Mouse (Mus musculus) liver, adult 2 months (tissue): ENCODE measurements around the gene Hdac1. TPM values are rescaled to one million over a fixed set of nuclear protein-coding genes. Genes with fewer than 3 reads are reported as not detected.

Source experiments
- DNase-seq: peaks from one replicate; pipeline ENCODE4 v3.0.0-alpha.2; 2011; ENCODE audit warnings: low read depth, low spot score; ENCODE audit errors: extremely low read depth
- H3K27ac ChIP-seq: fragments of 200-500 bp; replicated peaks from 2 replicates; pipeline ENCODE4 v1.5.1; 2012; ENCODE audit warnings: low read depth, mild to moderate bottlenecking, control low read depth, inconsistent platforms, low read length; ENCODE audit not compliant: insufficient read depth
- H3K27me3 ChIP-seq: fragments of 200-500 bp; 2 replicates; pipeline ENCODE4 v1.6.1; 2012; ENCODE audit warnings: mild to moderate bottlenecking, moderate library complexity, low read length, inconsistent platforms; ENCODE audit not compliant: control insufficient read depth, insufficient read depth
- H3K36me3 ChIP-seq: fragments of 200-500 bp; 2 replicates; pipeline ENCODE4 v1.6.1; 2012; ENCODE audit warnings: low read length, inconsistent platforms; ENCODE audit not compliant: control insufficient read depth, insufficient read depth
- H3K4me1 ChIP-seq: fragments of 200-500 bp; 2 replicates; pipeline ENCODE4 v1.6.1; 2011; ENCODE audit warnings: low read length; ENCODE audit not compliant: control insufficient read depth, insufficient read depth
- H3K4me3 ChIP-seq: fragments of 200-500 bp; 2 replicates; pipeline ENCODE4 v1.5.1; 2011; ENCODE audit warnings: low read depth, mild to moderate bottlenecking, control low read depth, low read length, moderate library complexity; ENCODE audit not compliant: insufficient read depth
- H3K79me2 ChIP-seq: fragments of 200-500 bp; 2 replicates; pipeline ENCODE4 v1.6.1; 2012; ENCODE audit warnings: inconsistent platforms, mild to moderate bottlenecking, low read length, moderate library complexity; ENCODE audit not compliant: control insufficient read depth, insufficient read depth
- H3K9ac ChIP-seq: fragments of 200-500 bp; 2 replicates; pipeline ENCODE4 v1.6.1; 2012; ENCODE audit warnings: low read depth, mild to moderate bottlenecking, control low read depth, inconsistent platforms, low read length
- CTCF ChIP-seq: fragments of 200-500 bp; IDR thresholded peaks from 2 replicates; pipeline ENCODE4 v1.5.1; 2011; ENCODE audit warnings: low read depth, low read length, control low read depth
- POLR2A ChIP-seq: fragments of 200-500 bp; IDR thresholded peaks from 2 replicates; pipeline ENCODE4 v1.6.1; 2011; ENCODE audit warnings: low read length, control low read depth; ENCODE audit not compliant: insufficient read depth; ENCODE audit errors: extremely low read depth
- WGBS: fragments of 180-500 bp; shearing (Covaris S2); methylation state at CpG from one replicate; pipeline ENCODE4 v1.1.7; 2018; 5-methylcytosine and 5-hydroxymethylcytosine counted together
- polyA plus RNA-seq: library from polyadenylated mRNA; depleted of rRNA; stranded (reverse); fragments of >200 nt; gene quantifications from 2 replicates; pipeline ENCODE4 v1.2.3, GENCODE M21; 2012
- total RNA-seq: library from RNA; depleted of rRNA; stranded (reverse); fragments of >200 nt; gene quantifications from 2 replicates; pipeline ENCODE4 v1.2.3, GENCODE M21; 2014

Hdac1 gene
- total and polyA plus RNA-seq, 2 experiments: 18.1 to 20.5 TPM

GRCm38 (mm10) chr4:129508237-129508515 lies 34.3 kb downstream of the Hdac1 start:
- H3K27me3 ChIP-seq: no peaks in the 10 kb centered on the region
- WGBS: 51% methylated on average over 3 of the region's 3 CpGs

GRCm38 (mm10) chr4:129507434-129508236 lies 34.9 kb downstream of the Hdac1 start:
- H3K27ac ChIP-seq: no peak overlapping the region
- no peaks in the 10 kb centered on the region for H3K4me1 ChIP-seq
- DNase-seq: no peak
- no peaks in the 10 kb centered on the region for H3K27me3 ChIP-seq
- 57% methylated on average over 9 of the region's 10 CpGs for WGBS
- H3K4me3 ChIP-seq: no peak overlapping the region
- H3K36me3 ChIP-seq: no peaks in the 10 kb centered on the region
- no peak overlapping the region for H3K9ac ChIP-seq
- H3K79me2 ChIP-seq: no peaks in the 10 kb centered on the region
- no peak for TF ChIP-seq CTCF
- TF ChIP-seq POLR2A: no peak

More at GRCm38 (mm10) chr4:129508237-129508515, 34.3 kb downstream of the Hdac1 start:
- Histone ChIP-seq H3K27ac (no peak overlapping the region), H3K79me2 (no peaks in the 10 kb centered on the region), H3K4me1 (no peaks in the 10 kb centered on the region), H3K4me3 (no peak overlapping the region), H3K9ac (no peak overlapping the region), H3K36me3 (no peaks in the 10 kb centered on the region)
- TF ChIP-seq CTCF (no peak), POLR2A (no peak)
- no peak for DNase-seq

GRCm38 (mm10) chr4:129505511-129505910 lies 37.0 kb downstream of the Hdac1 start:
- TF ChIP-seq CTCF (no peak), POLR2A (no peak)
- DNase-seq: no peak

GRCm38 (mm10) chr4:129502901-129503444 lies 39.5 kb downstream of the Hdac1 start:
- Histone ChIP-seq H3K36me3 (no peaks in the 10 kb centered on the region), H3K27ac (no peak overlapping the region; the same call in 1 of the 2 replicates), H3K9ac (no peak overlapping the region), H3K79me2 (no peaks in the 10 kb centered on the region), H3K4me3 (no peak overlapping the region), H3K4me1 (no peaks in the 10 kb centered on the region; the same call in 1 of the 2 replicates), H3K27me3 (no peaks in the 10 kb centered on the region)
- WGBS: 60% methylated on average over 11 of the region's 11 CpGs
- TF ChIP-seq POLR2A (no peak), CTCF (no peak)
- DNase-seq: peak; percentile 18

More at GRCm38 (mm10) chr4:129505511-129505910, 37.0 kb downstream of the Hdac1 start:
- H3K27ac ChIP-seq: no peak overlapping the region
- no peaks in the 10 kb centered on the region; the same call in 1 of the 2 replicates for H3K4me1 ChIP-seq
- H3K9ac ChIP-seq: no peak overlapping the region
- no peaks in the 10 kb centered on the region for H3K36me3 ChIP-seq
- H3K27me3 ChIP-seq: no peaks in the 10 kb centered on the region
- H3K79me2 ChIP-seq: no peaks in the 10 kb centered on the region
- H3K4me3 ChIP-seq: no peak overlapping the region
- 96% methylated on average over 3 of the region's 3 CpGs for WGBS

- no peak for DNase-seq
- no peak for TF ChIP-seq POLR2A
- no peak for TF ChIP-seq CTCF
- H3K27ac ChIP-seq: no peak overlapping the region
- no peak overlapping the region for H3K9ac ChIP-seq
- no peaks in the 10 kb centered on the region for H3K36me3 ChIP-seq
- H3K79me2 ChIP-seq: no peaks in the 10 kb centered on the region
- H3K27me3 ChIP-seq: no peaks in the 10 kb centered on the region
- no peaks in the 10 kb centered on the region; the same call in 1 of the 2 replicates for H3K4me1 ChIP-seq
- WGBS: 64% methylated on average over 9 of the region's 9 CpGs
- no peak overlapping the region for H3K4me3 ChIP-seq
These were observed 40.1 kb downstream of the Hdac1 start for GRCm38 (mm10) chr4:129502327-129502888.
